Mouse (Mus musculus) lung, postnatal 4 days (tissue): ENCODE measurements around the gene Akr1a1.
A peak's percentile ranks its signal among the peaks of the same experiment; 100 is the strongest.
"Not testable (repeated sequence)": the region's sequence is repeated elsewhere in the genome, so short reads cannot be mapped to it uniquely, and the experiment has no call there.

Experiments used
- DNase-seq, 2 experiments: peaks; one replicate each; pipeline ENCODE4 v3.0.0; 2021

The Akr1a1 gene

DNA sequence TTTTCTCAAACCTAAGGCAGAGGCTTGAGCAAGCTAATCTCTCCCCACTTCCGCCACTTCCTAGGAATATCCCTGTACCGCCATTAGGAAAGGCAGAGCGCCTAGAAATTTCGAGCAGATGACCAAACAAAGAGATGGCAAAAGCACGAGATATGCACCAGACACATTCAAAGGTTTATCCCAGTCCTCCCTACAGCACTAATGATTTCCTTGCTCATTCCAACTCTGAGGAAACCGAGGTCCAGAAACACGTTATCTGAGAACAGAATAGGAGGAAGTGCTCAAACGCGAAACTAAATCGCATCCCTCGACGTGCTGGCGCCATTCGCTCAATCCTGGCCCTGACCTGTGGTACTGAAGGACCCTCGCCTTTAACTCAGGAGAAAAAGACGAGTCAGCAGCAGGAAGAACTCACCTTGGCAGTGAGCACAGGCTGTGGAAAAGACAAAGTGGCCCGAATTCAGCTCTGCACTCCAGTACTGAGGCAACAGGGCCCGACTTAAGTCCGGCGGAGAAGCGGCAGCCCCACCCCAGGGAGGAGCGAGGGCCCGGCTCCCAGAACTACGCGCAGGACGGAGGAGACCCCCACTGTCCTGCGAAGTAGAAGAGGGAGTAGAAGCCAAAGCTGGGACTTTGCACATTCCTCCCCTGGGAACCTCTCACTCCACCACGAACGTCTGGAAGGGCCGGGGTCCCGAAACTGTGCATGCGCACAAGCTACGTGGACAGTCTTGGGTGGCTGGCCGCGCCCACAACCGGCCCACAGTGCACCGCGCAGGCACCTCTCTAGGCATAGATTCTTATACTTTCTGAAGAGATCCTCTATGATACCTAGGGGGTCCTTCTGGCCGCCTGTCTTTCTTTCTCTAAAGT is at the start of gene Akr1a1:
Gene Akr1a1 (minus strand): TSS at position 757 of the 873 bp plus-strand sequence.
- DNase-seq, result peak; percentile 93 to 95

DNA sequence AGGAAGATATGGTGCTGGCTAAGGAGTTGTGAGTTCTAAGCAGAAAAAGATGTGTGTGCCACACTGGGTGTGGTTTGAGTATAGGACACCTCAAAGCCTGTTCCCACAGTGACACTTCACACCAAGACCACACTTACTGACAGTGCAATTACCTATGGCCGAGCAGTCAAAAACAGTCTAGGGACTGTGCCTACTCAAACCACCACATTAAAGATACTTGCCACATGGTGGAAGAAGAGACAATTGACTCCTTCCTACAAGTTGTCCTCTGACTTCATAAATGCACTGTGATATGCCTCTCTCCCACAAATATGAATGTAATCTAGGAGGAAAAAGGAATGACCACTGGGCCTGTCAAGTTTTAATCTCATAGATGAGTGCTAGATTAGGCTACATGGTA is 49.5 kb upstream of the Akr1a1 start:
- no peak for DNase-seq

DNA sequence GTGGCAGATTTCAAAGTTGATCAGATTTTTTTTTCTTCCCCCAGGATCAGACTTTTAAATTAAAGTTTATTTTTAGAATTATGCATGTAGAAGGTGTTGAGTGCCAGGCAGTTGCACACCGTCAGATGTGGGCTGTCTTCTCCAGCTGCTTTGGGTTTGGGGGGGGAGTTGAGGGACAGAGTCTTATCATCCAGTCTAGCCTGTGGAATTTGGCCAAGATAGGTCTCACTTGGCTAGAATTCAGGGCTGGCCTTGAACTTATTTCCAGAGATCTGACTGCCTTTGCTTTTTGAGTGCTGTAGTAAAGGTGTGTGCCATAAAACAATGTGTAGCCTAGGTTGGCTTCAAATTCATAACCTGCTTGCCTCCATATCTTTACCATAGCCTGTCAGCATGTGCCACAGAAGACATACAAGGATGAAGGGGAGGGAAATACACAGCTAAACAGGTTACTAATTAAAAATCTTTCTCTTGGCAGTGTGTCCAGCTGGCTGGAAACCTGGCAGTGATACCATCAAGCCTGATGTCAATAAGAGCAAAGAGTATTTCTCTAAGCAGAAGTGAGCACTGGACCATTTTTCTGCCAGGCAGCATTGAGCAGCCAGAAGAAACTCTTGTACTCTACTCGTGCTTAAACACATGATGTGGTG is 47.3 kb upstream of the Akr1a1 start:
- DNase-seq, result no peak

DNA sequence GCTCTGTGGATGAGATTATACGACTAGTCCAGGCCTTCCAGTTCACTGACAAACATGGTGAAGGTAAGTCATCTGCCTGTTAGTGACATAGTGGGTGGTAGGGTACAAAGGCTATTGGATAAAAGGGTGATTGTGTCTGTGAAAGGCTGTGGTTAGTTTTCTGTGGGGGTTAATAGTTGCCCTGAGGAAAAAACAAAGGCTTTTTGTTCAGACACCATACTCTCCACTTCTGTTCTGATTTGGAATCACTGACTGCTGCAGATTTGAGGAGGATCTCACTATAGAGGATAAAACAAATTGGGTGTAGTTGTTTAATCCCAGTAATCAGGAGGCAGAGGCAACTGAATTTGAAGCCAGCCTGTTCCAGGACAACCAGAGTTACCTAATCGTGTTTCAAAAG is 42.3 kb upstream of the Akr1a1 start:
- DNase-seq, result no peak

DNA sequence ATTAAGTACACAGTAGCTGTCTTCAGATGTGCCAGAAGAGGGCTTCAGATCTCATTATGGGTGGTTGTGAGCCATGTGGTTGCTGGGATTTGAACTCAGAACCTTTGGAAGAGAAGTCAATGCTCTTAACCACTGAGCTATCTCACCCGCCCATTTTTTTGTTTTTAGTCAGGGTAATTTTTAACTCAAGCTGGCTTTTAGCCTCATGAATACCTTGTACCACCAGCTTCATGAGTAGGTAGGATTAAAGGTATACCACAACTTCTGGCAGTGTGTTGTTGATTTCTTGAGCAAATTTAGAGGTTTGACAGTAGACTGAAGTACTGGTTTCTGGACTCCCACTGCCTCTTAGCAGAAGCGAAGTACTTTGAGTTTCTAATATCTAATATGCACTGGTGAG is 40.7 kb upstream of the Akr1a1 start:
- DNase-seq, result no peak

DNA sequence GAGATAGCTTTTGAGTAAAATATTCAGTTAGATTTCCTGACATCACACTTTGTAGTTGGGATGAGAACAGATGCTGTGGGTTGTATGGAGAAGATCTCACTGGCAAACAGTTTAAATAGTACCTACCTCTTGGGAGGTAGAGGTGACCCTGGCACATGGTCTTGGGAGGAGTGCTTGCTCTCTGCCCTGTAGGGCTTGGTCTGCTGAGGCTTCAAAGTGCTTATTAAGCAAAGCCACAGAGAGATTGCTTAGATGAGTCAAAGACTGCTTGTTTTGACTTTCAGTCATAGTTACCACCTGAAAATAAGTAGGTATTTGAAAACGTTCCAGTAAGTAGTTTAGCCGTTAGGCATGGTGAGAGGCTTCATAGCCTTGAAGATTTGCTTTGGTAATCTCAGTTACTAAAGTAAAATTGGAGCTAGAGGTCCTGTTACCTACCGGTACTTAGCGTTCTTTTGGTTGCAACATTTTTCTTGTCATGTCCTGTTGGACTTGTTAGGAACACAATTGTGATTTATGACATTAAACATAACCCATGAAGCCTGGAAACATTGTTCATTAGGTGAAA is 37.9 kb upstream of the Akr1a1 start:
- no peak for DNase-seq

DNA sequence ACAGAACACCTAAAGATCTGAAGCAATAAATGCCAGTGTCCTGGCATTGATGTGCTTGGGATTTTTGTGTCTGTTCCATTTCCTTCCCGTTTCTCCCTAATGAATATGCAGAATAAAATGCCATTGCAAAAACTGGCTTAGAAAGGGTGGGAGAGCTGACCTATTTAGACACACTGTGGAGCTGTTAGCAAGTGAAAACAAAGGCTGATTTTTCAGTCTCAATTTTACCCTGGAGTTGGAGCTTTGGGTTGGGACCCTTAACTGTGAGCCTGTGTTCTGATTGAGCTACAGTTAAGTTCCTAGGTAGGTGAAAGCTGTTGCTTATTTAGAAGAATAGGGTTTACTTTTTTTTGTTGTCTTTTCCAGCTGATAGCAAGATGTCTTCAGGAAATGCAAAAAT is 35.6 kb upstream of the Akr1a1 start:
- DNase-seq, result no peak

DNA sequence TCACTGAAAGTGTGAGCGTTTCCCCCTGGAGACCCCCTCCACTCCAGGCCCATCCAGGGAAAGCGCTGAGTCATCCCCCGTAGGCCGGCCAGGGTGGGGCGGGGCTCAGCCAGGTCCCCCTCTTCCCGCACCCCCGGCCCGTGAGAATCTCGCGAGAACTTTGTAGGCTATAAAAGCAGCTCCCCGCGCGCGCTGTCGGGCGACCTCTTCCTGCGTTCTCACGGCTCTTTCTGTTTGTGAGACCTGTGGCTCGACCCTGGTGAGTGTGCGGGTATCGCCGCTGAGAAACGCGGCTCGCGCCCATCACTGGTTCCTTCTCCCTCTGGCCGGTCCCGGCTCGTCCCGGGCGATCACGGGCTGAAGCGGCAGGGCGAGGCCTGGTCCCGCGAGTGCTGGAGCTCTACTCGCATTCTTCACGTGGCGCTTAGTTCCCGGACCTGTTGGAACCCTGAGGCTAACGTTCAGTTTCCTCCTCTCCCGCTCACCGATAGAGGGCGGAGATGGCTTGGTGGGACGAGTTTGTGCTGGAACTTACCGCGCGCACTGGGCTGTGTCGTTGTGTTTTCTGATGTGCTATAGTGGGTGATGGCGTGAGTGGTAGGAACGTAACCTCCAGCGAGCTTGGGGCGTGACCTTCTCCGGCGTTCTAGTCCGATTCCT is 34.1 kb upstream of the Akr1a1 start, which contains the start of gene Prdx1:
Gene Prdx1 (plus strand): TSS at position 143 of the 660 bp plus-strand sequence.
- peak; percentile 96 to 98 for DNase-seq

DNA sequence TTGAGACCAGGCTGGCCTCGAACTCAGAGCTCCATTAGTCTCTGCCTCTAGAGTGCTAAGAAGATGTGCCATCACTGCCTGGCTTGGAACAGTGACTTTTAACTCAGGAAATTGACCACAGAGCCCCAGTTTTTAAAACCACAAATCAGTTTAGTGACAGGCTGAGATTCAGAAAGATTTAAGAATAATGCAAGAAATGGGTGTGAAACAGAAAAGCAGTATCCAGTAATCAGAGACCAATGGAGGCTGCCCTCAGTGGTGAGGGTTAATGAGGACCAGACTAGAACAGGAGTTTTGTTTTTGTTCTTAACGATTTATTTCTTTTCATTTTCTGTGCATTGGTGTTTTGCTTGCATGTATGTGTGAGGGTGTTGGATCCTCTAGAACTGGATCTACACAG is 33.2 kb upstream of the Akr1a1 start:
- DNase-seq, result no peak

DNA sequence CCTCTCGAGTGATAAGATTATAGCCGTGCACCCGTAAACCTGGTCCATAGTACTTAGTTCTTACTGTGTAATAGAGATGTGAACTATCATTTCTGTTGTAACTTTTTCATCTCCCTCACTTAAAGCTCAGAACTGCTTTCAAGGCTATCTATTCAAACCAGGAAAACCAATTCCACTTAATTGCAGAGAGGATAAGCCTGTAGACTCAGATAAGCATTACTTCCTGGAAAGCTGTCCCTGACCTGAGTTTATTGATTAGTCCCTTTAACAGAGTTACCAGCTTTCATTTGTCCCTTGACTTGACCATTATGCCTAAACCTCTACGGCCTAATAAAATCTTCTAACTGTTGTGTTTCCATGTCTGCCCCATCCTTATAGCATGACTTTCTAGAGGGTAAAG is 32.5 kb upstream of the Akr1a1 start:
- DNase-seq, result no peak

DNA sequence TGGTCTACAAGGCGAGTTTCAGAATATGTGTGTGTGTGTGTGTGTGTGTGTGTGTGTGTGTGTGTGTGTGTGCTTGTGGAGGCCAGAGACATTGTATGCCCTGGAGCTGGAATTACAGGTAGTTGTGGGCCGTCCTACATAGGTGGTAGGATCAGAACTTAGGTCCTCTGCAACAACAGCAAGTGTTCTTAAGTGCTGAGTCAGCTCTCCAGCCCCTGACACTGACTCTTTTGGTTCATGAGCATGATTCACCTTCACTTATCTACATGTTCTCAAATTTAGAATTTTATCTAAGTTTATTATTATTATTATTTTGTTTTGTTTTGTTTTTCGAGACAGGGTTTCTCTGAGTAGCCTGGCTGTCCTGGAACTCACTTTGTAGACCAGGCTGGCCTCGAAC is 29.0 kb upstream of the Akr1a1 start:
- not testable (repeated sequence) for DNase-seq

DNA sequence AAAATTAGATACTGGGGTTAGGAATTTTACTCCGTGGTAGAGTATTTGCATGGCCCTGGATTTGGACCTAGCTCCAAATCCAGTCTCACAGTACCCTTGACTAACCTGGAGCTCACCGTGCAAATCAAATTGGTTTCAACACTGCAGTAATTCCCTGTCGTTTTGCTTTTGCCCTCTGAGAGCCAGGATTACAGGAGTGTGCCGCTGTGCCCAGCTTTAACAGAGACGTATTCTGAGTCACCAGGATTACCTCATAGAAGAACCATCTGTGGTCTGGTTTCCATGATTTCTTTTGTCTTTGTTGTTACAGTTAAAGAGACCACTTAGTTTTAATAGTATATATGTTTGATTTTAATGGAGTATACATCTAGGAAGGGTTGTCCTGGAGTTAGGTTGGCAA is 27.7 kb upstream of the Akr1a1 start:
- no peak for DNase-seq

DNA sequence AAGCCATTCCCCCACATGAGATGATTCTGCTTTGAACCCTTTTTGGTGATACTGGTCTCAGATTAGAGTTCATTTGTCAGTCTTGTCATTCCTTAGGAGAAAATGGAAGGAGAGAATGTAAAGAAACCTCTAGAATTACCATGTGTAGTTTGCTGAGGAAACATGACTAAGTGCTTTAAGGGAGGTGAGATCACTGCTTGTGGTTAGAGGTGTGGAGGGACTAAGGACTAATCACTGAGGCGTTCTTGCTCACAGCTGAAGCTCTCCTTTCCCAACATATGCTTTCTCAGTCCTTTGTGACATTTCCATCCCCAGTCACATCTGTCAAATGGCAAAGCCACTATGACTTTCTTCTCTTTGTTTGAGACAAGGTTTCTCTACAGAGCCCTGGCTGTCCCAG is 26.3 kb upstream of the Akr1a1 start:
- no peak for DNase-seq

DNA sequence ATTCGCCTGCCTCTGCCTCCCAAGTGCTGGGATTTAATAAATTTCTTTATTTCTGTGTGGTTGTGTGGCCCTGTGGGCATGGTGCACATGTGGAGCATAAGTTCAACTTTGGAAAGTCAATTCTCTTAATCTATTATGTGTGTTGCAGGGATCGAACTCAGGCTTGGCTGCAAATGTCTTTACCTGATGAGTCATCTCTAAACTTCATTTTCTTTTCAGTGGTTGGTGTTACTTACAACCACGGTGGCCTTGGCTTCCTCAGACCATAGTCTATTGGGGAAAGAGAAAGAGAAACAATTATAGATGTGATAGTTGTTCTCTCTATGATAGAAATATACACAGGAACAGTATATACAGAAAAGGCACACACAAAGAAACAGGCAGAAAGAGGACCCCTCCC is 24.5 kb upstream of the Akr1a1 start:
- DNase-seq, result no peak

DNA sequence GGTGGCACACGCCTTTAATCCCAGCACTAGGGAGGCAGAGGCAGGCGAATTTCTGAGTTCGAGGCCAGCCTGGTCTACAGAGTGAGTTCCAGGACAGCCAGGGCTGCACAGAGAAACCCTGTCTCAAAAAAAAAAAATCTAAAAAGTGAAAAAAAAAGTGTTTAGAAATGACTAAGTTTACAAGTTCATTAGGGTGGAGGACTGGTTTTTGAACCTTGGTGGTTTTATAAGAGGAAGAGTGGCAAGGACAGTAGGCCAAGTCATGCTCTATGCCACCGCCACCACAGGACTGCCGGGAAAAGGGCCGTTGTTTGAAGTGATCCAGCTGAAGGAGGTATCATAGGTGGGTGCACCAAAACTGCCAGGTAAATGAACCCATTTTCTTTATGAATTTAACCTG is 23.3 kb upstream of the Akr1a1 start:
- not testable (repeated sequence) for DNase-seq

DNA sequence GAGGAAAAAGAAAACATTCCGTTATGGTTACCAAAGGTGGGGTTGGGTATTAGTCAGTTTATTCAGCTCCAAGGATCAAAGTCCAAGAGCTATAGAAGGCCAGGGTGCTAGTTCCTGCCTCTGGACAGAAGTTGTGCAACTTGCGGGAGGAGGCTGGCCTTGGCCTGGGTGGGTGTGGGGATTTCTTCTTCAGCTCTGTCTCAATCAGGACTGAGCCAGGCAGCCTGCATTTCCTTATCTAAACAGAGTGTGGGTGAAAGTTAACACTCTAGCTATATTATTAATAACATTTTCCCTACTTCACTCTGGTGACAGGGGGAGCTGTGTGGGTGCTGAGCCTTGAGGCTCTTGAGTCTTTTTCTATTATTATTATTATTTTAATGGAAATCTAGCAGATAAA is 21.3 kb upstream of the Akr1a1 start:
- peak; percentile 79 to 84 for DNase-seq

DNA sequence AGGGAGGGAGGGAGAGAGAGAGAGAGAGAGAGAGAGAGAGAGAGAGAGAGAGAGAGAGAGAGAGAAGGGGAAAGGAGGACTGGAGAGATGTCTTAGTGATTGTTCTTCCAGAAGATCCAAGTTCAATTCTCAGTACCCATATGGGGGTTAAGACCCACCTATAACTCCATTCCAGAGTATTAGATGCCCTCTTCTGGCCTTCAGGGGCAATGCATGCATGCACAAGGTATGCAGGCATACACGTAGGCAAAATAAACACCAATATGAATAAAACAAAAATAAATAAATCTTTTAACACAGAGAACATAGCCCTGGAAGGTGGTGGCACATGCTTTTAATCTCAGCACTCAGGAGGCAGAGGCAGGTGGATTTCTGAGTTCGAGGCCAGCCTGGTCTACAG is 17.8 kb upstream of the Akr1a1 start:
- DNase-seq, result peak in 1 of 2 experiments; percentile 20

DNA sequence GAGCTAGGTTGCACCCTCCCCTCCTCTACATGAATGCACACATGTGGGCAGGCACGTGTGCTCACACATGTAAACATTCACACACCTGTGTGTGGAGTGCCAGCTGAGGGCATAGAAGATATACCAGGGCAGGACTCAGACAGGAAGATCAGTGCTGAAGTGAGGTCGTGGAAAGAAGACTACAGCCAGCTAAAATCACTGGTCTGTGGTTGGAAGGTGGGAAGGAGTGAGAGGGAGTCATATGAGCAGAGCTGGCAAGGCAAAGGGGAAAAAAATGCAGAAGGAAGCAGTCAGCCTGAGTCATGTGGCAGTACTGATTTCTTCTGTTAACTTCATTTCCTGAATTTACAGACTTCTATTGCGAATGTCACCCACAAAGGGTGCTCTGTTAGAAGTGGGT is 16.7 kb upstream of the Akr1a1 start:
- DNase-seq, result peak in 1 of 2 experiments; percentile 23

DNA sequence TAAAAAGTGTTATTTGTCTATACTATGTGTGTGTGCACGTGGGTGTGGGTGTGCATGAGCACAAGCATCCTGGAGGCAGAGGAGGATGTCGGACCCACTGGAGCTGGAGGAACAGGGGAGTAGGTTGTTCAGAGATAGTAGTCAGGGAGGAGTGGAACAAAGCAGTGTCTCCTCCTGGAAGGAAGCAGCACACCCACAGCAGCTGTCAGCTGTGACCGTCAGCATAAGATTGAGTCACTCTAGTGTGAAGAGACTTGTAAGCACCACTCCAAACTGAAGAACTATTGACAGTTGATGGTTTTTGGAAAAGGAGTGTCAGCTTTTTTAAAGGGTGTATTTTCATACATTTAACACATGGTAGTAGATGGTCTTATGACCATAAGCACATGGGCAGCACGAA is 15.1 kb upstream of the Akr1a1 start:
- DNase-seq, result no peak

DNA sequence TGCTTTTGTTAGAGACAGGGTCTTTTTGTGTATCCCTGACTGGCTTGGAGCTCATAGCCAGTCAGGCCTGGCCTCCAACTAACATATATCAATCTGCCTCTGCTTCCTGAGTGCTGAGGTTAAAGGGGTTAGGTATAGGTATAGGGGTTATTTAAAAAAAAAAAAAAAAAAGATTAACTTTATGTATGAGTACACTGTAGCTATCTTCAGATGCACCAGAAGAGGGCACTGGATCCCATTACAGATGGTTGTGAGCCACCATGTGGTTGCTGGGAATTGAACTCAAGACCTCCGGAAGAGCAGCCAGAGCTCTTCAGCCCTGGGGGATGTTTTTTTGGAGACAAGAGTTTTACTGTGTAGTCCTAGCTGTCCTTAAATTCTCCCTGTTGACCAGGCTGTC is 10.5 kb upstream of the Akr1a1 start:
- no peak for DNase-seq

DNA sequence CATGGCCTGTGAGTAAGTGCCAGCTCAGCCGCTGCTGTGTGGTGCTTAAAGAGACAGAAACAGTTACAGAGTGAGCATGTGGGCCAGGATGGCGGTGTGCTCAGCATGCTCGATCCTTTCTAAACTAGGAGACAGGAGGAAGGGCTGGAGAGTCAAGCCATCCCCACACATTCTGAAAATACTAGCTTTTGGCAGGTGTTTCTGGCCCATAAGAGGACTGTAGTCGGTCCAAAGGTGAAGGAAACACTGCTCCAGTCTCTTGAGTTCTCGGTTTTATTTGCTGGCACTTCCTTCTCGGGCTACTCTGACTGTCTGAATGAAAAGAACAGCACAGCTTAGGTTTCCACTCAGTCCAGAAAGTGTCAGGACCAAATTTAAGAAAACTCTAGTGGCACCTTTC is 9.3 kb upstream of the Akr1a1 start:
- no peak for DNase-seq

DNA sequence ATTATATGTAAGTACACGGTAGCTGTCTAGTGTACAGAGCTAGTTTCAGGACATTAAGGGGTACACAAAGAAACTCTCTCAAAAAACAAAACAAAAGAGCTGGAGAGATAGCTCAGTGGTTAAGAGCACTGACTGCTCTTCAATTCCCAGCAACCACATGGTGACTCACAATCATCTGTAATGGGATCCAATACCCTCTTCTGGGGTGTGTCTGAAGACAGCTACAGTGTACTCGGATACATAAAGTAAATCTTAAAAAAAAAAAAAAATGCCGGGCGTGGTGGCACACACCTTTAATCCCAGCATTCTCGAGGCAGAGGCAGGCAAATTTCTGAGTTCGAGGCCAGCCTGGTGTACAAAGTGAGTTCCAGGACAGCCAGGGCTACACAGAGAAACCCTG is 8.4 kb upstream of the Akr1a1 start:
- DNase-seq, result not testable (repeated sequence)

DNA sequence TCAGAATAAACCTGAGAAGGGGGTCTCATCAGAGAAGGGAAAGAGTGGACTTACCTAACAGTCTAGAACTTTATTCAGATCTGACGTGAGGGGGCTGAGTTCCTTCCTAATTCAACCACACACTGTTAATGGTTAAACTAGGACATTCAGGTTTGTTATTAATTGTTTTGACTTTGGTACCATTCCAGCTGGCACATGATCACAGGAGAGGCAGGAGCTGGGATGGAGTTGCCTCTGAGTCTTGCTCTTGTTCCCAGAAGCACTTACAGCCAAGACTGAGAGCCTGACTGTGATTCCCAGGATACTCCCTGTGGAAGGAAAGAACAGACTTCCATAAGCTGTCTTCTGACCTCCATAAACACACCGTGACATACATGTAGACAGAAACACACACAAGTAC is 8.0 kb upstream of the Akr1a1 start:
- DNase-seq, result peak; percentile 33 to 56

DNA sequence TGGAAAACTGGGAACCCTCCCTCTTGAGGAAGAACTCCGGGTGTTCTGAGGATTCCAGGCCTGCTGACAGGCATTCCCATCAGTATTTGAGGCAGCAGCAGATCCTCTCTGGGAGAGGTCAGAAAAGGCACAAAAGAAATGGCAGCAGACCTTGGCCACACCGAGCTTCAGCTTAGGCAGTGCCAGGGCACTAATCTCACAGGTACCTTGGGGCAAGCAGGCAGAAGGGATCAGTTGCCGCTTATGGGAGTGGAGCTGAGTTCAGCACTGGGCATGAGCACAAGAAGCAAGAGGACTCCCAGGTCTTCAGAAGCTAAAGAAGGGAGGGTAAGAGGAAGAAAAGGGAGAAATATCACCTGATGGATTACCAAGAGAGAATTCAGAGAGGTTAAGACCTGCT is 6.5 kb upstream of the Akr1a1 start:
- no peak for DNase-seq
